Mouse (Mus musculus): Measurements from ENCODE around the gene Ovca2.
A peak's percentile ranks its signal among the peaks of the same experiment; 100 is the strongest.

DNA sequence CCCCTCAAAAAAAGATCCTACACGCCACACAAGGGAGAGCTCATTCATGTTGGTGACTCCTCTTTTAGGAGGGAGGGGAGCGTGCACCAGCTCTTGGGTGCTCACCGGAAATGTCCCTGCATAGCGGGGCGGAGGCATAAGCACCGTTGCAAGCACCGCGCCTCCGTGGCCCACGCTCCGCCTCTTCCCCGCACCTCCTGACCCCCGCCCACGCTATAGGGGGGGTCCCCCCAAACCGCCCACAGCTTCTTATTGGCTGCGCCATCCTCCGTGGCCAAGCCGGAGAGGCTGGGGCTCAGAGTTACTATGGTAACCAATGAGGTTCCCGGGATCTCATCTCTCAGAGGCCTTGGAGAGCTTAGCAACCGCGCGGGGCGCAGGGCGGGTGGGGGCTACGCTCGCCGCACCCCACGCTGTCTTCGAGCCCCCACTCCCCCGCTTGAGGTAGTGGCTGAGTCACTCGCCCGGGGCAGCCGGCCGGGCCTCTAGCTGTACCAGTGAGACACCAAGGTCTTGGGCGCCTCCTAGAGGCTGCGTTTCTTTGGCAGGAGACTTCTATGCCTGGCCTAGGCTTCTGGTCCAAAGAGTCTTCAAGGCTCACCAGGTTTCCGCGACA lies 8.4 kb downstream of the Ovca2 start:
- peak; percentile 73 for TF ChIP-seq CTCF (IDR thresholded peaks at IDR 0.05; ENCODE audit: extremely low read depth, insufficient read length, insufficient replicate concordance, low read depth, low read length)
- TF ChIP-seq POLR2A (IDR thresholded peaks at IDR 0.05; ENCODE audit: low read depth, low read length): no peak
